8 mouse cellular contexts compared by ENCODE assay signal in the genomic region with DNA sequence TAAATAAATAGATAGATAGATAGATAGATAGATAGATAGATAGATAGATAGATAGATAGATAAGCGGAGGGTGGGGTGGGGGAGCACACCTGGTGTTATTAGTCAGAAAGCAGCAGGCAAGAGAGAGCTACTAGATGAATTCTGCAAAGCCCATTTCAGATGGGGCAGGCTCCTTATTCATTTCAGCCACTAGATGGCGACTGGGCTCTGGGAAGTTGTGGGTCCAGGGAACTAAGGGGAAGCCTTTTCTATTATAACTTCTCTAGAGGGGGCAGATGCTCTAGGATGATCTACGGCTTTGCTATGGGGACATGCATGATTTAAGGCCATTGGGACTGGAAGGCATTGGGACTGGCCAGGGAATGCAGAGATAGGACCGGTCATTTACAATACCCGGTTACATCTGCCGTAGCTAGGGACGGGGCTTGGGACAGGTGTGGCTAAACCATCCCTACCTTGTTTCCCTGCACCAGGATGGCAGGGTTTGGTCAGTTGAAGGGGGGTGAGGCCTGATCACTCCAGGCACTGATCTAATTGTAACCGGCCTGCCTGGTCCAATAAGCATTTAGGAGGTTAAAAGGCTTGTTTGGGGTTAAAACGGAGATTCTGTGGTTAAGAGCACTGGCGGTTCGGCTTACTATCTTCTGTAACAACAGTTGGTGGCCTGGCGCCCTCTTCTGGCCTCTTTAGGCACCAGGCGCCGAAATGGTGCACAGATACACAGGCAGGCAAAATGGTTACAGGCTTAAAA. TPM values are rescaled to one million over a fixed set of nuclear protein-coding genes. Genes with fewer than 3 reads are reported as not detected.
DNase-seq lines count a peak whose midpoint lies in the region; ATAC-seq and TF ChIP-seq lines count a peak whose summit lies in the region.

No protein-coding gene starts in this region.

- peaks cover 4% of the 10 kb centered on the region for H3K4me1 ChIP-seq in kidney, embryonic 15.5 days
- H3K4me1 ChIP-seq in lung, postnatal 0 days (ENCODE audit: insufficient read depth, low read depth, low read length), result no peaks in the 10 kb centered on the region

- peak overlapping the region; percentile 19 for H3K4me3 ChIP-seq in kidney, embryonic 15.5 days (replicated peaks)
- H3K4me3 ChIP-seq in lung, postnatal 0 days (ENCODE audit: low read depth, low read length), result no peak overlapping the region

- no peaks in the 10 kb centered on the region for H3K9me3 ChIP-seq in kidney, embryonic 15.5 days (replicated peaks)
- H3K9me3 ChIP-seq in lung, postnatal 0 days (ENCODE audit: low read length), result no peaks in the 10 kb centered on the region

- peak overlapping the region; percentile 51 for H3K4me2 ChIP-seq in kidney, embryonic 15.5 days
- peak overlapping the region; percentile 19; the same call in 1 of the 2 replicates for H3K4me2 ChIP-seq in lung, postnatal 0 days (replicated peaks; ENCODE audit: low read depth, low read length)

- peak; percentile 83 for TF ChIP-seq CTCF in lung, postnatal 0 days (IDR thresholded peaks at IDR 0.05)

- WGBS in kidney, embryonic 15.5 days, result 15% methylated on average over 14 of the region's 14 CpGs
- 9% methylated on average over 14 of the region's 14 CpGs for WGBS in lung, postnatal 0 days

- TF ChIP-seq EP300 in lung, postnatal 0 days (IDR thresholded peaks at IDR 0.05), result no peak

- H3K27ac ChIP-seq in kidney, embryonic 15.5 days, result no peak overlapping the region
- no peak overlapping the region for H3K27ac ChIP-seq in lung, postnatal 0 days (ENCODE audit: low read length)

- peak; percentile 20 for DNase-seq in cerebellum, adult 11 months
- DNase-seq in cerebellum, adult 11-12 months, result no peak
- DNase-seq in NIH3T3 (ENCODE audit: low read depth), result peak; percentile 87
- DNase-seq in cerebellum, postnatal 36 days, result peak; percentile 42 to 50
- peak; percentile 23 for DNase-seq in heart, adult 8-10 months (ENCODE audit: low spot score)
- peak; percentile 76 for DNase-seq in lung, postnatal 0 days (ENCODE audit: low spot score)
- DNase-seq in retina, embryonic 14.5 days (ENCODE audit: low spot score), result peak; percentile 81

- peaks cover 25% of the 10 kb centered on the region for H3K27me3 ChIP-seq in kidney, embryonic 15.5 days
- H3K27me3 ChIP-seq in lung, postnatal 0 days (replicated peaks; ENCODE audit: insufficient read depth, low read length), result no peaks in the 10 kb centered on the region

- H3K9ac ChIP-seq in kidney, embryonic 15.5 days, result no peak overlapping the region
- no peak overlapping the region for H3K9ac ChIP-seq in lung, postnatal 0 days (replicated peaks; ENCODE audit: low read depth)

- ATAC-seq in kidney, embryonic 15.5 days (replicated peaks; ENCODE audit: low FRiP score), result peak; percentile 54; the same call in 1 of the 2 replicates
- peak; percentile 65 for ATAC-seq in lung, postnatal 0 days

- H3K36me3 ChIP-seq in kidney, embryonic 15.5 days, result no peaks in the 10 kb centered on the region
- H3K36me3 ChIP-seq in lung, postnatal 0 days (ENCODE audit: insufficient read depth, low read length), result no peaks in the 10 kb centered on the region

RNA-seq across cellular contexts. Expression of a gene that starts 7.2 kb away (rescaled TPM):
- under 1 TPM in 2 of 4 experiments, not detected in 2; 0.08 to 0.13 TPM for total RNA-seq in heart, adult 8-10 months (2022)
- 0.12 and 0.21 TPM in 2 replicates for polyA plus RNA-seq in kidney, embryonic 15.5 days (2015; fragmentation: Nextera tagmentation; extraction: Ambion mirVana)
- 0.19 and 0.54 TPM in 2 replicates for polyA plus RNA-seq in lung, postnatal 0 days (2015; fragmentation: Nextera tagmentation; extraction: Ambion mirVana)

RNA-seq across cellular contexts. Expression of a gene that starts 45.9 kb away (rescaled TPM):
- 10 to 100 TPM; 71.2 to 81.2 (median 74.4) TPM for total RNA-seq in heart, adult 8-10 months (2022)
- polyA plus RNA-seq in kidney, embryonic 15.5 days (2015; fragmentation: Nextera tagmentation; extraction: Ambion mirVana), result 193 and 202 TPM in 2 replicates
- 39.8 and 40.1 TPM in 2 replicates for polyA plus RNA-seq in lung, postnatal 0 days (2015; fragmentation: Nextera tagmentation; extraction: Ambion mirVana)
